Mouse (Mus musculus) gastrocnemius, adult 18-20 months (tissue): ENCODE results near the gene Slc6a21. TPM values are rescaled to one million over a fixed set of nuclear protein-coding genes. Genes with fewer than 3 reads are reported as not detected.

Experiments
- DNase-seq: peaks from one replicate; pipeline ENCODE4 v3.0.0; 2021; ENCODE audit warnings: low spot score
- total RNA-seq, 2 experiments: library from RNA; stranded (reverse); gene quantifications; 2 replicates each; pipeline ENCODE4 v1.2.3; 2021

Gene Slc6a21
- total RNA-seq, 2 experiments from 2014 or later: not detected

DNA sequence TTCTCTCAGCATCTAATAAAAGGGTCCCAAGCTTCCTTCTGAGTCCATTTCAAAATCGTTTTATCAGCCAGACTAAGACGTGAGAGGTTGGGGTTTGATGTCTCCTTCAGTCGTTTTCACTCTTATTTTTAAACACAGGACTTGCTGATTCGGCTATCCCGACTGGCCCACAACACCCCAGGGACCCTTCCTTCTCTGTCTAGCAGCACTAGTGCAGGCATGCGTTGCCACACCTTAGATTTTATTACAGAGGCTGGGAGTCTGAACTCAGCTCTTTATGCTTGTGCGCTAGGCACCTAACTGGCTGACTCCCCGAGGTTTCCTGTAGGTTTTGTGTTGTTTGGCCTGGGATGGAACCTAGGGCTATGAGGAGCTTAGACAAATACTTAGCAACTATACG is 36.2 kb downstream of the Slc6a21 start:
- no peak for DNase-seq

DNA sequence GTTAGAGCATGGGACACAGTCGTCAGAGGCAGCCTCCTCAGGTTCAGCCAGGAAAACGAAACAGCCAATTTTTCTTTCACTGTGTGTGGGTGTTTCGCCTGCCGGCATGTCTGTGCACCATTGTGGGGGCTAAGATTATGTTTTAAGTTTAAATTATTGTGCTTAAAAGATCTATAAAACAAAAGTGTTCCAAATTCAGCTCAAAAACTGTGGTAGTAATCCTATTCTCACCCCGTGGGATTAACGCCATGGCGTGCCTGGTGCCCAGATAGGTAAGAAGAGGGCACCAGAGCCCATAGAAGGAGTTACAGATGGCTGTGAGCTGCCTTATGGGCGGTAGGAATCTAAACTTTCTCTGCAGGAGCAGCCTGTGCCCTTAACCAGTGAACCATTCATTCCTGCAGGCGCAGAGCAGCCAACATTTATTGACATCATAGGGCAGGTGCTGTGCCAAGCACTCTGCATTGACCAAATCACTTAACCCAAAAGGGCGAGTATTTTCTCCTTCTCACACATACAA is 37.9 kb downstream of the Slc6a21 start:
- DNase-seq: no peak

DNA sequence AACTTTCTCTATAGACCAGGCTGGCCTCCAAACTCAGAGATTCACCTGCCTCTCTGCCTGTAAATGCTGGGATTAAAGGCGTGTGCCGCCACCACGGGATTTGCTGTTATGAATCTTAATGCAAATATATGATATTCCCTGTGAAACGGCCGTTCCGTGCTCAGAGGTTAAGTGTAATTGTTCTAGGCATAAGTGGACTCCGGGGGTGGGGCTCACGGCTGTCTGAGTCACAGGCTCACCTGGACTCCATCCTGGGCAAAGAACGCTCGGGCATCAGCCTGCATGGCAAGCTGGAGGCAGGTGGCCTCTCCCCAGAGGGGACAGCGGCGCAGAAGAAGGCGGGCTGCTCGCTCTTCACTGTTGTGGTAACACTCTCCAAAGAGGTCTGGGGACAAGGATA is 39.2 kb downstream of the Slc6a21 start:
- DNase-seq: no peak

DNA sequence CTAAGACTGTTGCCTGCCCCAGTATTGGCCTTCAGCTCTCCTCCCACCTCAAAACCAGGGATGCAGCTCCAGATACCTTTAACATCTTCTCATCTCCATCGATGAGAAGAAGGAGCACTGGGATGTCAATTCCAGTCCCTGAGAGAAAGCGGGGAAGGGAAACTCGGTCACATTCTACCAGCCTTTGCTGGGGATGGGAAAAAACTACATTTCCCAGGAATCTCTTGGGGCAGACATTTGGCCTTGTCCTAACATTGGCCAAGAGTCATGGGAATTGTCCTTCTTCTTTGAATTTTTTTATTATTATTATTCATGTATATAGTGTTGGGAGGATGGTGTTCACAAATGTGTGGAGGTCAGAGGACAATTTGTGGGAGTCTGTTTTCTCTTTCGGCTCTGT is 44.9 kb downstream of the Slc6a21 start:
- DNase-seq: no peak

DNA sequence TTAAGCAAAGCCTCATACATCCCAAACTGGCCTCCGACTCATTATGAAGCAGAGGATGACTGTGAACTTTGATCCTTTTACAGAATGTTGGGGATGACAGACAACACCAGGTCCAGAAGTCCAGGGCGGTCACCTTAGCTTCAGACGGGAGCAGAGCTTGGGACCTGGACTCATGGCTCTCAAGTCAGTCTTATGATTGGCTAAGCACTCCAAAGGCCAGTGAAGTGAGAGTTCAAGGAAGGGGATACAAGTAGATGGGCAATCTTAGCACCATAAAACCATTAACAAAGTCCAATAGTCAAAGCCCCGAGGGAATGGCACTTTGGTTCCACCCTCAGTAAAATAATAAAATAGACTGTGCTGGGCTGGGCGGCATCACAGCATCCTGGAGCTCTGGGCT is 45.8 kb downstream of the Slc6a21 start:
- no peak for DNase-seq

DNA sequence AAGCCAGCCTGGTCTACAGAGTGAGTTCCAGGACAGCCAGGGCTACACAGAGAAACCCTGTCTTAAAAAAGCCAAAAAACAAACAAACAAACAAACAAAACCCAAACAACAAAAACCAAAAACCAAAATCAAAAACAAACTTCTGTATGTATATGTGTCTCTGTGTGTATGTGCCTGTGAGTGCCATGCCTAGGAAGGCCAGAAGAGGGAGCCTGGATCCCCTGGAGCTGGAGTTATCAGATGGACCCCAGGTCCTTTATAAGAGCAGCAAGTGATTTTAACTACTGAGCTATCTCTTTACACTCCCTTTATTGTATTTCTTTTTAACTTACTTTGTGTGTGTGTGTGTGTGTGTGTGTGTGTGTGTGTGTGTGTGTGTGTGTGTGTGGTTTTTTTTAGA is 48.5 kb downstream of the Slc6a21 start:
- DNase-seq: no peak

DNA sequence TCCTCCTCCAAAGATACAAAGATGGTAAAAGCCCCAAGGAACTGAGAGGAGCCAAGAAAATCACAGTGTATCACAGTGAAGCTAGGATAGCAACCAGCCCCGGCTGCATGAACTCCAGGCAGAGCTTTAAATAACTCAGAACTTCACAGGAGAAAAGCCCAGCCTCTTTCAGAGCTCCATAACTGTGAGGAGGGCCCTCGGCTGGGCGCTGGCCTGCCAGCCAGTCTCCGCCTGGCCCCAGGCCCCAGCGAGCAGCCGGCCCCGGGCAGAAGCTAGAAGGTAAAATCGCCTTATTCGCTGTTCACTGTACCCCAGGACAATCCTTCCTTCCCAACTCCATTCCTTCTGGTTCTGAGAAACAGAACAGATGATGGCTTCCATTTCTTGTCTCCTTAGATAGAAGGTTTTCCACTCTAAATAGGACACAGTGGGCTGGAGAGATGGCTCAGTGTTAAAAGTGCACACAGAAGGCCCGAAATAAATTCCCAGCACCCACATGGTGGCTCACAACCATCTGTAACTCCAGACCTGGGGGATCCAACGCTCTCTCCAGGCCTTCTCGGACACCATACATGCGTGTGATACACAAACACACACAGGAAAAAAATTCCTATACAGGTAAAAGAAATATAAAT is 51.6 kb downstream of the Slc6a21 start:
- DNase-seq: no peak

DNA sequence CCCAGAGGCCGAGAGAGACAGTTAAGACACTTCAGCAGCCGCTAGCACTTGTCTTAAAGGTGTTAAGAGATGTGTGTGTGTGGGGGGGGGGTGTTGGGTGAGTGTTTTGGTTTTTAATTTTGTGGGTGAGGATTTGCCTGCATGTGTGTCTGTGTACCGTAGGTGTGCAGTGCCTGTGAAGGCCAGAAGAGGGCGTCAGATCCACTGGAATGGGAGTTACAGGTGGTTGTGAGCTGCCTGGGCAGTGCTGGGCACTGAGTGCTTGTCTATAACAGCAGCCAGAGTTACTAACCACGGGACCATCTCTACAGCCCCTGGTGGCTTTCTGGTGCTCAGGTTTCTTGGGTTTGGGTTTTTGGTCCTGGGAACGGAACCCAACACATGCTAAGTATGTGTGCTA is 54.2 kb downstream of the Slc6a21 start:
- DNase-seq: no peak

DNA sequence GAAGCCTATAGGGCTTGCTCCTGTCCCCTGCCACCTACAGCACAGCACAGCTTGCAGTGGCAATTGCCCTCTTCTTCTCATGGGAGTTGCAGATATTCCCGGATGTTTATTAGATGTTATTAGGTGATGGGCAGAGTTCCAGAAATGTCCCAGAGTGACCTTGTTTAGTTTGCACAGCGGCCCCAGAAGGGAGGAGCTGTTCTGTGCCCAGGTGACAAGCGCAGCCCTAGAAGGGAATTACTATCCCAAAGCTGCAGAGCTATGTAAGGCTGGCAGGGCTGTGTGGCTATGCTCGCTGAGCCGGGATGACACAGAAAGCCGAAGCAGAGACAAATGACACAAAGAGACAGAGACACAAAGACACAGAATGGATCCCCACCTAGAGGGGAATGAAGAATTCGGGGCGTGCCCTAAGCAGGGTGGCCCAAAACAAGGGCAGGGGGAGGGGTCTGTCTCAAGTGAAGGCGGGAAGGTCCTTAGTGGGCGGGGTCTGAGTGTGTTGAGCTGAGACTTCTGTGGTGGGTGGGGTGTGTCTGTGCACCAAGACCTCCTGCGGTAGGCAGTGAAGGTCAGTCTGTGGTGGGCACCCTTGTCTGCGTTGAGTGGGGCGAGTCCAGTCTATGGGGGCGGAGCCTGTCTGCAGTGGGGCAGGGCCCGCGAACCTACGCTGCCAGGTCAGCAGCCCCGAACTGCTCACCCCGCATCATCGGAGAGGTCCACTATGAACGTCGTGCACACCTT is 55.5 kb downstream of the Slc6a21 start:
- peak; percentile 52 for DNase-seq

DNA sequence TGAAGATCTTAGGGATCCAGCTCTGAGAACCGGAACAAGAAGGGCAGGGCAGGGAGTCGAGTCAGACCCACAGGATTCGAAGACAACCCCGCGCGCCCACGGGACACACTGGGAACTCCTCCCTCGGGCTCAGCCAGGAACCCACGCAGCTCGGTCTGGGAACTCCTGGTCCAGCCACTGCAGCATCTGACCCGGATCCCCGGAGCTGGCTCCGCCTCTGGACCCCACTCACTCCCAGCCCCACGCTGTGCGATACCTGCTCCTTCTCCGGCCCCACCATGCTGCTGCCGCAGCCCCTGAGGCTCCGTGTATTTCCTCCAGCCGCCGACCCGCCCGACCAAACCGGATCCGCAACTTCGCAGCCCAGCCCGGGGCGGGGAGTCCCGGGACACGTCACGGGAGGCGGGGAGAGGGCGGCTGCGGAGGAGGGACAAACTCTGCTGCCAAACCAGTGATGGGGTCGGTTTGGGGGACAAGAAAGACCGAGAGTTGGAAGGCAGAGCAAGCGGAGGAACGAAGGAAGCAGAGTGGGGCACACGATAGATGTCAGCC is 56.2 kb downstream of the Slc6a21 start, which contains the start of gene Trpm4:
Gene Trpm4, minus strand, starts transcription at position 350 of the 552 bp plus-strand sequence.
- peak; percentile 93 for DNase-seq

DNA sequence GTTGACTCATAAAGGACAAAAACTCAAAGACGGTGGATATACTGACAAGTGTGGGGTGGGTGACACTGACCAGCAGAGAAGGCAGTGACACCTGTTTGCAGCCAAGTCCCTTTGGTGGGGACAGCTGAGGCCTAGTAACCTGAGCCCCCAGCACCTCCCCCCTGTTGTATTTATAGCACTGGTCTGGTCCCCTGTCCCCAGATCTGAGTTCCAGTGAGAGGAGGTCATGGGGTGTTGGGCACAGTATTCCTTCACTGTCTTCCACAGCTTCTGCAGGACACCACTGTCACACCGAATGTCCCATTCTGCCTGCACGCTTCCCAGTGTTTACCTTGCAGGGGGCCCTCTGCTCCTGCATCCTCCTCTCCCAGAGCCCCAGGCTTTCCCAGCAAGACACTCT is 57.3 kb downstream of the Slc6a21 start:
- peak; percentile 83 for DNase-seq

DNA sequence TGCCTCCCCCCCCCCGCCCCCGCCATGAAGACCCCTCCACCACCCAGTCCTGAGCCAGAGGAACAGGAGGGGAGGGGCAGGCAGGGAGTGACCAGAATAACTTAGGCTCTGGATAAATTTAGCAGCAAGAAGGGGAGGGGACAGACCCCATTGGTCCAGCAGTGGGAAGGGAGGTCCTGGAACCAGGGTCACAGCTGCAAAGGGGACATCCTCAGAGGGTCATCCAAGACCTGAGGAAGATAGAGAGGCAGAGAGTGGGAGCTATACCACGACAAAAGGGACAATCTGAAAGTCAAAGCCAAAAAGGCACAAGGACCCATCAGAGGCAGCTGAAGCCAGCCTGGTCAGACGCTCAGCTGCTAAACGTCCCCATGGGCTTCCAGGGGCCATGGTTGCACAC is 57.7 kb downstream of the Slc6a21 start, which contains the start of gene Hrc:
Gene Hrc, plus strand, starts transcription at position 235 of the 400 bp plus-strand sequence.
- peak; percentile 79 for DNase-seq

DNA sequence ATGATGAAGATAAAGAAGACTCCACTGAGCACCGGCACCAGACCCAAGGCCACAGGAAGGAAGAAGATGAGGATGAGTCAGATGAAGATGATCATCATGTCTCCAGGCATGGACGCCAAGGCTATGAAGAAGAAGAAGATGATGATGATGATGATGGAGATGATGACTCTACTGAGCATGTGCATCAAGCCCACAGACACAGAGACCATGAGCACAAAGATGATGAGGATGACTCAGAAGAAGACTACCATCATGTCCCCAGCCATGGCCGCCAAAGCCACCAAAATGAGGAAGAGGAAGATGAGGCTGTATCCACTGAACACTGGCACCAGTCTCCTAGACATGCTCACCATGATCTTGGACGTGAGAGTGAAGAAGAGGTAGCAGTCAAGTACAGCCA is 59.0 kb downstream of the Slc6a21 start:
- DNase-seq: no peak

DNA sequence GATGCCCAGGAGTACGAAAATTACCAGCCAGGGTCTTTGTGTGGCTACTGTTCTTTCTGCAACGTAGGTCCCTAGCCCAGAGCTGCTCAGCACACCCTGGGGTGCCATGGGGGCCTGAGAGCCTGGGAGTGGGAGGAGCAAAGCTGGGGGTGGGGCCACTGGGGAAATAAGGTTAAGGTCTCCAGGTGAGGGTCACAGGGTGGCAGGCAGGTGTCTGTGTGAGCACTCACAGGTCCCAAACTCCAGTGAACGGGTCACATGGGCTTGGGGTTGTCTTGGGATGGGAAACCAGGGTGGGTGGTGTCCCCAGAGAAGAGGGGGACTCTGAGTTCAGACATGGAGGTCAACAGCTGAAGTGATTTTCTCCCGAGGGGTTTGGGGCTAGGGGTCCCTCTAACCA is 60.2 kb downstream of the Slc6a21 start:
- no peak for DNase-seq

DNA sequence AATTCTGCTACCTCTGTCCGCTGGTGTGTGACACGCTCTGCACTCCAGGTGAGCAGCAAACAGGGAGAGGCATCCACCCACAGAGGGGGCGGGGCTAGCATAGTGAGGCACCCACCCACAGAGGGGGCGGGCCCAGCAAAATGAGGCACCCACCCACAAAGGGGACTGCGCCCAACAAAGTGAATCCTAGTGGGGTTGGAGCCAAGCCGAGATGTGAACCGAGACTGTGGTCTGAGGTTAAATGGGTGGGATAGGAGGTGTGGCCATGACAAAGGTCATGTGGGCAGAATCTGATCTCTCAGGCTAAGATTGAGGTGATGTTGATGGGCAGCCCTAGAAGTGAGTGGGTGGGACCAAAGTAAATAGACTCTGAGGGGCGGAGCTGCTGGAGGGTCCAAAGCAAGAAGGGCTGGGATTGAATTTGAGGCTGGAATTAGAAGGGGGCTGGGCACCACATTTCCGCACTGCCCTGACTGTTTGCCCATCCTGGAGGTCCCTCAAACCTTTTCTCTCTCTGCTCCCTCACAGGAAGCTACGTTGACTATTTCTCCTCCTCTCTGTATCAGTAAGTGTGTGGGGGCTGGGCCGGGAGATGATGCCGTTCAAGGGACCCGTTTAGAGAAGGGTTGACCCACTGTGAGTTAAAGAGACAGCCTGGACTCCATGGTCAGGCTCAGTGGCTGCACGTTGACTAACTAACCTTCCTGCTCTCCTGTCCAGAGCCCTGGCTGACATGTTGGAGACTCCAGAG is 61.0 kb downstream of the Slc6a21 start:
- DNase-seq: no peak

Other genes with a start within 250 kb of the Slc6a21 start
- 10 to 100 TPM; 13.1 to 16.0 TPM for gene Prr12, start 224.6 kb upstream of the Slc6a21 start, total RNA-seq
- gene Nosip, start 215.1 kb upstream of the Slc6a21 start, total RNA-seq: 10 to 100 TPM; 27.9 to 28.3 TPM
- 10 to 100 TPM; 10.2 to 10.4 TPM for gene Prrg2, start 214.8 kb upstream of the Slc6a21 start, total RNA-seq
- gene Rcn3, start 185.3 kb upstream of the Slc6a21 start, total RNA-seq: 10 to 100 TPM in 1 of 2 experiments, 1 to 10 TPM in 1; 8.0 to 12.5 TPM
- gene Fcgrt, start 173.7 kb upstream of the Slc6a21 start, total RNA-seq: 10 to 100 TPM; 27.4 to 29.1 TPM
- gene Rps11, start 153.1 kb upstream of the Slc6a21 start, total RNA-seq: 100 to 1,000 TPM; 490 to 529 TPM
- gene Rpl13a, start 148.8 kb upstream of the Slc6a21 start, total RNA-seq: 100 to 1,000 TPM; 643 to 706 TPM
- gene Gm45713, start 141.3 kb upstream of the Slc6a21 start, total RNA-seq: 1 to 10 TPM in 1 of 2 experiments, not detected in 1; 1.2 TPM
- 1 to 10 TPM; 1.8 to 3.0 TPM for gene Flt3l, start 141.1 kb upstream of the Slc6a21 start, total RNA-seq
- 10 to 100 TPM; 34.2 to 34.5 TPM for gene Pih1d1, start 123.2 kb upstream of the Slc6a21 start, total RNA-seq
- gene Aldh16a1, start 122.9 kb upstream of the Slc6a21 start, total RNA-seq: 10 to 100 TPM; 10.6 to 12.8 TPM
- gene Slc17a7, start 113.6 kb upstream of the Slc6a21 start, total RNA-seq: under 1 TPM; 0.14 to 0.17 TPM
- not detected for gene Gfy, start 97.9 kb upstream of the Slc6a21 start, total RNA-seq
- not detected for gene Pth2, start 96.5 kb upstream of the Slc6a21 start, total RNA-seq
- gene Ccdc155, start 72.6 kb upstream of the Slc6a21 start, total RNA-seq: not detected
- not detected for gene Dkkl1, start 65.4 kb upstream of the Slc6a21 start, total RNA-seq
- 1 to 10 TPM; 1.2 to 1.3 TPM for gene Tead2, start 61.8 kb upstream of the Slc6a21 start, total RNA-seq
- 1 to 10 TPM; 1.1 to 1.2 TPM for gene Cd37, start 38.4 kb upstream of the Slc6a21 start, total RNA-seq
- gene Slc6a16, start 36.4 kb upstream of the Slc6a21 start, total RNA-seq: not detected
- 10 to 100 TPM; 25.9 to 31.3 TPM for gene Trpm4, start 56.3 kb downstream of the Slc6a21 start, total RNA-seq
- gene Hrc, start 57.8 kb downstream of the Slc6a21 start, total RNA-seq: 100 to 1,000 TPM; 877 to 904 TPM
- gene Ppfia3, start 89.5 kb downstream of the Slc6a21 start, total RNA-seq: under 1 TPM; 0.11 to 0.21 TPM
- gene Lin7b, start 93.1 kb downstream of the Slc6a21 start, total RNA-seq: not detected
- gene Snrnp70, start 118.2 kb downstream of the Slc6a21 start, total RNA-seq: 10 to 100 TPM; 60.3 to 65.4 TPM
- 10 to 100 TPM; 83.7 to 93.5 TPM for gene Kcna7, start 128.1 kb downstream of the Slc6a21 start, total RNA-seq
- gene Ntf5, start 136.2 kb downstream of the Slc6a21 start, total RNA-seq: 1 to 10 TPM; 4.3 to 4.7 TPM
- gene Lhb, start 143.3 kb downstream of the Slc6a21 start, total RNA-seq: under 1 TPM; 0.47 to 0.59 TPM
- gene Gys1, start 157.3 kb downstream of the Slc6a21 start, total RNA-seq: 100 to 1,000 TPM; 321 to 326 TPM
- 10 to 100 TPM; 26.6 to 27.9 TPM for gene Ruvbl2, start 160.6 kb downstream of the Slc6a21 start, total RNA-seq
- gene Ftl1, start 182.4 kb downstream of the Slc6a21 start, total RNA-seq: 100 to 1,000 TPM; 109 to 151 TPM
- 10 to 100 TPM; 14.2 to 16.6 TPM for gene Bax, start 189.4 kb downstream of the Slc6a21 start, total RNA-seq
- not detected for gene Tulp2, start 204.4 kb downstream of the Slc6a21 start, total RNA-seq
- gene Gm45808, start 209.3 kb downstream of the Slc6a21 start, total RNA-seq: 1 to 10 TPM; 8.1 to 9.6 TPM
- gene Dhdh, start 211.3 kb downstream of the Slc6a21 start, total RNA-seq: 10 to 100 TPM; 22.6 to 22.9 TPM
- gene Nucb1, start 232.9 kb downstream of the Slc6a21 start, total RNA-seq: 10 to 100 TPM; 63.3 to 68.6 TPM
- gene Ppp1r15a, start 248.8 kb downstream of the Slc6a21 start, total RNA-seq: 10 to 100 TPM; 28.6 to 63.5 TPM
- 1 to 10 TPM; 5.2 to 5.3 TPM for gene Plekha4, start 248.8 kb downstream of the Slc6a21 start, total RNA-seq